Mouse (Mus musculus) heart, postnatal 10 days (tissue): ENCODE measurements around the gene Ntsr1. TPM values are rescaled to one million over a fixed set of nuclear protein-coding genes. Genes with fewer than 3 reads are reported as not detected.

Source experiments
- total RNA-seq, 2 experiments: library from RNA; stranded (reverse); gene quantifications; 2 replicates each; pipeline ENCODE4 v1.2.3; 2021

Ntsr1 gene
- total RNA-seq, 2 experiments from 2014 or later = 0.12 TPM

Other genes with a start within 250 kb of the Ntsr1 start
- 100 to 1,000 TPM; 575 to 597 TPM for gene Rps21, start 242.6 kb upstream of the Ntsr1 start, total RNA-seq
- 10 to 100 TPM; 16.5 to 16.7 TPM for gene Cables2, start 226.5 kb upstream of the Ntsr1 start, total RNA-seq
- gene Rbbp8nl, start 210.1 kb upstream of the Ntsr1 start, total RNA-seq = not detected
- gene Gata5, start 165.3 kb upstream of the Ntsr1 start, total RNA-seq = 1 to 10 TPM; 1.0 to 1.2 TPM
- 1 to 10 TPM in 1 of 2 experiments, under 1 TPM in 1; 0.15 to 1.2 TPM for gene Slco4a1, start 43.7 kb upstream of the Ntsr1 start, total RNA-seq
- gene Mrgbp, start 81.3 kb downstream of the Ntsr1 start, total RNA-seq = 10 to 100 TPM; 17.8 to 21.3 TPM
- gene Ogfr, start 89.3 kb downstream of the Ntsr1 start, total RNA-seq = 10 to 100 TPM; 42.6 to 48.8 TPM
- 1 to 10 TPM in 1 of 2 experiments, under 1 TPM in 1; 0.53 to 1.2 TPM for gene Col9a3, start 97.8 kb downstream of the Ntsr1 start, total RNA-seq
- gene Tcfl5, start 142.7 kb downstream of the Ntsr1 start, total RNA-seq = under 1 TPM in 1 of 2 experiments, not detected in 1; 0.22 TPM
- 10 to 100 TPM; 40.6 to 42.8 TPM for gene Dido1, start 210.0 kb downstream of the Ntsr1 start, total RNA-seq
- 10 to 100 TPM; 77.9 to 79.1 TPM for gene Gid8, start 210.1 kb downstream of the Ntsr1 start, total RNA-seq
- gene Slc17a9, start 225.3 kb downstream of the Ntsr1 start, total RNA-seq = under 1 TPM; 0.69 to 0.89 TPM